Mouse (Mus musculus) cerebellum, adult 9-10 months (tissue): ENCODE results near the gene Ube2v1.
A peak's percentile ranks its signal among the peaks of the same experiment; 100 is the strongest.

ENCODE experiments used
- DNase-seq: peaks from one replicate; pipeline ENCODE4 v3.0.0; 2022

The Ube2v1 gene

GRCm38 (mm10) chr2:167631591-167632448 lies at the start of gene Ube2v1:
Gene Ube2v1 (minus strand): TSS chr2:167632095.
- DNase-seq = peak; percentile 98

DNA sequence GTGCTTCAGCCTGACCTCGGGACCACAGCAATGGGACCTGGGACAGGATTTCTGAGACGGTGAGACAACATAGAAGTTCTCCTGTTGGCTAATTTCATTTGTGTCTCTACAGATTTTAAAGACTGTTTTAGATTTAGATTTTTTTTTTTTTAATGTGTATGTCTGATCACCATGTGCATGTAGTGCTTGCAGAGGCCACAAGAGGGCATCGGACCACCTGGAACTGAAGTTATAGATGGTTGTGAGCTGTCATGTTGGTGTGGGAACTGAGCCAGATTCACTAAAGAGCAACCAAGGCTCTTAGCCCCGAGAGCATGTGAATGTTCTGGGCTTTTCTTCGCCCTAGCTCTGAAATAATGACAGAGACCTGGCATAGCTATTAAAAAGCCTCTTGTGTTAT lies 48.8 kb upstream of the Ube2v1 start:
- no peak for DNase-seq

DNA sequence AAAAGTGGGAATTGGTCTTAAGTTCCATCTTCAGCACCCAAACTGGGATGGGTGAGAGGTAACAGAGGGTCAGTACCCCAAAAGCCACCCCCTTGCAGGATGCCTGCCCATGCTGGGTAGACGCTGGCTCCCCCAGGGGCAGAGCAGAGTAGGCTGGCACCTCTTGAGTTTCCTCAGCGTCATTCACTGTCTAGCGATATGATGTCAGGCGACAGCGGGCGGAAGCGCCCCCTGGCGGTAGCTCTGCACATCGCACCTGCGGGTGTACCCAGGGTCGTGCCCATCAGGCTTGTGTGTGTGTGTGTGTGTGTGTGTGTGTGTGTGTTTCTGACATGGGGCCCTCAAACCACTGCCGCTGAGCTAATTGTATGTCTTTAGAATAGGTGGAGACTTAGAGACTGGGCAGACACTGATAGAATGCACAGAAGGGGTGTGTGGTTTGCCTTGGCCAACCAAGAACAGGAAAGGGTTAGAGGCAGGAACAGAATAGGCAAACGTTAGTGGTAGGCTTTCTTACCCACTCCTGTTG lies 48.1 kb upstream of the Ube2v1 start:
- DNase-seq = peak; percentile 74

DNA sequence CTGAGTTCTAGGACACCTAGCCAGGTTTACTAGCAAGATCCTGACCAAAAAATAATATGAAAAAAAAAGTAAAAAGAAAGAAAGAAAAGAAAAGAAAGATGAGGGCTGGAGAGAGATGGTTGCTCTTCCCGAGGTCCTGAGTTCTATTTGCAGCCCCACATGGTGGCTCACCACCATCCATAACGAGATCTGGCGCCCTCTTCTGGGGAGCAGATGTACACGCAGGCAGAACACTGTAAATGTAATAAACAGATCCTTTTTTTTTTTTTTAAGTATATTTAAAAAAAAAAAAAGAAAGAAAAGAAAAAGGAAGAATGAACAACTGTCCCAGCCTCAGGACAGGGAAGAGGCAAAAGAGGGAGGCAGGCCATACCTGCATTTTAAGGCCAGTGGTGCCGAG lies 46.7 kb upstream of the Ube2v1 start:
- no peak for DNase-seq

GRCm38 (mm10) chr2:167675120-167675909 lies 43.4 kb upstream of the Ube2v1 start:
- DNase-seq = no peak

DNA sequence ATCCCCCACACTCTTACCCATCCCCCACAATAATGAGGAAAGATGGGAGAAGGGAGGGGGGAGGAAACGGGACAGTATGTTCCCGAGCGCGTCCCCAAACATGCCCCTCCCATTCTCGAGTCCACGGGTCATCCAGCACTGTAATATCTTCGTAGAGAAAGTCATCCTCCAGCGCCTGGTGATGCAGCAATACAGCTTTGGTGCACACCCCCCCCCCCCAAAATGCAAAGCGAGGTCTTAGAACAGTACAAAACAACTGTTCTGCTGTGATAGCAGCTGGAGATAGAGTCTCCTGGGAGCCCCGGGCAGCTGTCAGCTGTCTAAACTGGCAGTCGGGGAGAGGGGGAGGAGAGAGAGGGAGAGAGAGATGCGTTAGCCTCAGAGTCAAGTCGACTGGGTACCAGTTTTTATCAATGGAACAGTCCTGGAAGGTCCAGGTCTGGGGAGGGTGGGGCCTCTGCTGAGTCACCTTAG lies 40.4 kb upstream of the Ube2v1 start:
- DNase-seq = no peak

DNA sequence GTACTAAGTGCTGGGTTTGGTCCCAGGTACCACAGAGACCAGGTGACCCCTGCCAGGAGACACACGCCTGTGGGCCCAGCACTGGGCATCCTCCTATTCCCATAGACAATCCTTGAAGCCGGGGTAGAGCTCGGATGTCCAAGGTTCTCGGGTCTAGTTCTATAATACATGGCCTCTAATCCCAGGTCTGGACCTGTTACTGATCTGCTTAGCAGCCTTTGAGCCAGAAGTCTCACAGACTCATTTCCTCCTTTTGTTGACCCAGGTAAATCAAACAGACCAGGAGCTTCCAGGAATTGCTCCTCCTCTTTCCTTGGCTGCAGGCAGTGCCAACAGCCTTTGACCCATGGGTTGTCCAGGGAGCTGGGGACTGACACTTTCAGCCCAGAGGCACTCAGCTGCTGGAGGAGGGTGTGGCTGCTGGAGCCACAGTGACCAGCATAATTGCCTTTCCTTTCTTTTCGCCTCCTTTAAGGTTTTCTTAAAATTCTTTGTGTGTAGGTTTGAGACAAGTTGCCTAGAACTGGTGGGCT lies 39.3 kb upstream of the Ube2v1 start:
- DNase-seq = no peak

- no peak for DNase-seq
Observed at GRCm38 (mm10) chr2:167669398-167669797, 37.5 kb upstream of the Ube2v1 start.

- DNase-seq = no peak
Observed at GRCm38 (mm10) chr2:167668426-167668825, 36.5 kb upstream of the Ube2v1 start.

- DNase-seq = no peak
Observed at GRCm38 (mm10) chr2:167665972-167666713, 34.2 kb upstream of the Ube2v1 start.

DNA sequence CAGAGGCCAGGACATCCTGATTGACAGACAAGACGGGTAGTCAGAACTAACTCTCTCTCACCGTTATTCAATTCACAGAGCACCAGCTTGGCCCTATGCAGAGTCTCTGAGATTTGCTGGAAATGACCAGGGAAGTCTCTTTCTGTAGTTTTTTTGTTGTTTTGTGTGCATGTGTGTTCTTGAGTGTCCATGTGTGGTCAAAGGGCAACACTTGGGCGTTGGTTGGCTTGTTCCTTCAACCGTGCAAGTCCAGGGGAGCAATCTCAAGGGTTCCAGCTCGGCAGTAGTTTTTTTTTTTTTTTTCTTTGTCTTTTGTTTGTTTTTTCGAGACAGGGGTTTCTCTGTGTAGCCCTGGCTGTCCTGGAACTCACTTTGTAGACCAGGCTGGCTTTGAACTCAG lies 30.8 kb upstream of the Ube2v1 start:
- DNase-seq = no peak

DNA sequence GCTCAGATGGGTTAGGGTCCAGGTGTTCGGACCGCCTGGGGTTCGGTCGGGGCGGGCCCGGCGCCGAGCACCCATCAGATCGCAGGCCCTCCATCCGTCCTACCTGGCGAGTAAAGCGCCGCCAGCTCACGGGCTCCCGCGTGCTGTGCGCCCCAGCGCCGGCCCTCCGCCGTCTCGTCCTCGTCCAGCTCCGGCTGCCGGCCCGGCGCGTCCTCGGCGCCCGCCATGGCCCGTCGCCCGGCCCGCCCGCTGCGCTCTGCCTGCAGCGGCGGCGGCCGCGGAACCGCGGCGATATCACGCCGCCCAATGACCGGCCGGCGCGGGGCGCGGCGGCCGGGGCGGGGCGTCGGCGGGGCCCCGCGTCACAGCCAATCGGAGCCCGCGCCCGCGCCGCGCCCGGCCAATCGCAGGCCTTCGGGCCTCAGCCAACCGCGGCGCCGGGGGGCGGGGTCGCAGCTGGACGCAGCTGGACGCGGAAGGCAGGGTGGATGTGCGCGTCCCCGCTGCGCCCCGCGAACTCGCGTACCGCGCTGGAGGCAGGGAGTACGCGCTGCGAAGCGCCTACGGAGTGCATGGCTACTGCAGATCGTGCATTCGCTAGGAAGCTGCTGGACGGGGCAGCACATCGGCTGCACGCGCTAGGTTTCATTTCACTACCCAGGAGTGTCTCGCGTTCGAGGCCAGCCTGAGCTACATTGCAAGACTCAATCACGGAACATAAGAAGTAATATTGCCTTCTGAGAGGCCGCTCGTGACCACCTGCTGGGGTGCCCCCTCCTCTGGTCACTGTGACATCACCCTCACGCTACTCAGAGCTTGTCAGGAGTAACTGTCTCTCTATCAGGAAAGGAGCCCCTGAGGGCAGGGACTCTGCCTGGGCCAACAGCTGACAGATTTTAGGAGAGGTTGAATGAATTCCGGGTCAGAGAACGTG lies 29.6 kb upstream of the Ube2v1 start, which contains the start of gene Gm20431:
Gene Gm20431 (minus strand): TSS at position 227 of the 934 bp plus-strand sequence.
- peak; percentile 88 for DNase-seq

DNA sequence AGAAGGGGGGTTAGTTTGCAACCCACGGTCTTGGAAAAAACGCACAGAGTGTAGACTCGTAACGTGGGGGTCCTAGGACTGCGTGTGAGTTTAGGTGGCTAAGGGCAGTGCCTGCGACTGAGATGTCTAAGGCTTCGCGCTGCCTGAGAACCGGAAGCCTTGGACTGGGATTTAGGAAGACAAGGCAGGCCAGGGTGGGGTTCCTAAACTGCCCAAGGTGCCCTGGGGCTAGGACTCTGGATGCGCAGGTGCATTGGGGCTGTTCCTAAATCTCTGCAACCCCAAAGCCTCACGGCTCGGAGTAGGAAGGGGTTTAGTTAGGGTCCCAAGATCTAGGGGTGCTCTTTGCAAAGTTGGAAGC lies 28.7 kb upstream of the Ube2v1 start:
- DNase-seq = no peak

GRCm38 (mm10) chr2:167659847-167660610 lies 28.1 kb upstream of the Ube2v1 start:
- peak; percentile 58 for DNase-seq

DNA sequence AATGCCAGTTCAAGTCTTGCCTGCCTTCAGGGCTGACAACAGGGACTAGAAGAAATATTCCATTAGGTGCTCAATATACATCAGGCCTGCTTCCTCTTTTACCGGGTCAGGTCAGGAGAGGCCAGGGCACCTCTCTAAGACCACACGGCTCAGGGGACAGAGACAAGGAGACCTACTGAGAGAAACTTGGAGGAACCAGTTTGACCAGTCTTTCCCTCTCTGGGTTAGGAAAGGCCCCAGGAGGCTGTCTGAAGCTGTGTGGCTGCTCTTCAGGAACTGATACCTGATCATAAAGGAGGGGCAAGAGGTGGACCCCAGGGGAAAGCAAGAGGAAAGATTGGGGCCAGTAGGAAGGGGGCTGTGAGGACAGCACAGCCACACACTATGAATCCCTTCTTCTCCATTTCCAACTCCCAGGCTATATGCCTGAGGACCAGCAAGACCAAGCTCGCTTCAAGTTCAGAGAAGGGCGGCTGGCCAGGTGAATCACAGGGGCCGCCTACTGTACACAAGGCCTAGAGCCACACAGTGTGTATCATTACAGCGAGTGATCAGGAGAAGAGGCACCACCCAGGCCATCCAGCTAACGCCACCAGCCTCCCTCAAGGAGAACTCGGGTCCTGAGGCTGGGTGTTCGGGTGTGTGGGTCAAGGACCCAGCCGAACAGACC lies 27.4 kb upstream of the Ube2v1 start:
- DNase-seq = no peak

GRCm38 (mm10) chr2:167658712-167659111 lies 26.8 kb upstream of the Ube2v1 start:
- no peak for DNase-seq

- no peak for DNase-seq
Observed at GRCm38 (mm10) chr2:167657973-167658372, 26.1 kb upstream of the Ube2v1 start.

GRCm38 (mm10) chr2:167656629-167657478 lies 25.0 kb upstream of the Ube2v1 start:
- no peak for DNase-seq
